Mouse (Mus musculus) erythroid progenitor cell, adult 5-6 weeks (primary cell): Measurements from ENCODE around the gene Rere. TPM values are rescaled to one million over a fixed set of nuclear protein-coding genes. Genes with fewer than 3 reads are reported as not detected.

Source experiments
- ATAC-seq: replicated peaks from 2 replicates; pipeline ENCODE4 v1.8.0; 2016; ENCODE audit warnings: moderate number of reproducible peaks, mild to moderate bottlenecking, moderate TSS enrichment, inconsistent platforms; ENCODE audit not compliant: poor library complexity, low FRiP score, severe bottlenecking
- total RNA-seq, 2 experiments: library from RNA; stranded (forward) in 1 of 2; stranded (reverse) in 1 of 2; fragments of 150-400 nt in 1 of 2; fragments of 186-747, 209-891 nt in 1 of 2; gene quantifications; 2 replicates each; pipeline versions ENCODE4 v1.2.3 to v1.2.4; 2015 to 2017; ENCODE audit warnings: low replicate concordance in 2 of 2

Gene Rere
- total RNA-seq, 2 experiments from 2014 or later = 5.5 to 31.0 TPM

DNA sequence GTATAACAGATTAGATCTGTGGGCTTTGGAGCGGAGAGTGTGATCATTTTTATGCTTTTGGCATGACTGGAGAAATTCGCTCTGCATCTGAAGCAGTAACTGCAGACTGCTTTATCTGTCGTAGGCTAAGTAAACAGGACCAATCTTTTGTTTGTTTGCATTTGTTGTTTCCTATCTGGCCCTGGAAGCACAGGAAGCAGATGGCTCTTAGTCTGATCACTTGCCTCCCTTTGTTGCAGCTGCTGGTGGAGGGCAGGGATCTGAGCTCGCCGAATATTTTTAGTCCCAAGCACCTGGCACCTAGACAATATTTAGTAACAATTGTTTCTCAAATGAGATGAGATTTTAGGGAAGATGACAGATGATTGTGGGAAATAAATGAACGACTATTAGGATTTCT, 123.1 kb downstream of the Rere start:
- ATAC-seq = no peak

DNA sequence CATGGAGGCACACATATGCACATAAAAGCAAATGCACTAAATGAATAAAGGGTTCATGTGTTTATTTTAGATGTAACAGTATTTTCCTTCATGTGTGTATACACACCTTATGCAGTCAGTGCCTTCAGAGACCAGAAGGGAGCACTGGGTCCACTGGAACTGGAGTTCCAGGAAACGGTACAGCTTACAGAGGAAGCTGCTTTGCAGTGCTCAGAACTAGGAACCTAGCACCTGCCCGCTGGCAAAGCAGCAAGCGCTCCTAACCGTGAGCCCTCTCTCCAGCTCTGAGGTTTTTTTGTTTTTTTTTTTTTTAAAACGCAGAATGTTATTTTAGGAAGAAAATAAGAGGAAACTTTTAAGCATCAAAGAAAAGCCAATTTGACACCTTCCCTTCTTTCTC, 124.3 kb downstream of the Rere start:
- no peak for ATAC-seq

DNA sequence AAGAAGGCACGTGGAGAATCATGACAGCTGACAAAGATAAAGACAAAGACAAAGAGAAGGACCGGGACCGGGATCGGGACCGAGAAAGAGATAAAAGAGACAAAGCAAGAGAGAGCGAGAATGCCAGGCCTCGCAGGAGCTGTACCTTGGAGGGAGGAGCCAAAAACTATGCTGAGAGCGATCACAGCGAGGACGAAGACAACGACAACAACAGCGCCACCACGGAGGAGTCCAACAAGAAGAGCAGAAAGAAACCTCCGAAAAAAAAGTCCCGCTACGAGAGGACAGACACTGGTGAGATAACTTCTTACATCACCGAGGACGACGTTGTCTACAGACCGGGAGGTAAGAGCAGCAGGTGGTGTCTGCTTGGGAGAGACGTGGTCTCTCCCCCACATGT, 124.9 kb downstream of the Rere start:
- no peak for ATAC-seq

DNA sequence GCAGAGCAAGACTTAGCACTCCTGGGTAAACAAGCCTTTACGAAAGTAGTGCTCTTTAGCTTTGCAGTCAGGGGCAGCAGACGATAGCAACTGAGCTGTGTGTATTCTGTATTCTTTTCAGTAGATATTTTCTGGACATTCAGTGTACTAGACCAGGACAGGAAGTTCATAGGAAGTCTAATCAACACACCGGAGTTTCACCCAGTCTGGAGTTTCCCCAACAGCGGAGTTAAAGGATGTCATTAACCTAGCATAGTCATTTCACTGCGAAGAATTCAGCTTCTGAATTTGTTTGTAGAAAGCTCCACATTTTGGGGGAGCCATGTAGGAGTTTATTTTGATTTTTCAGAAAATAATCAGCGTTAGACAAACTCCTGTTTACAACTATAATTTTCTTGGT, 125.4 kb downstream of the Rere start:
- ATAC-seq = no peak

DNA sequence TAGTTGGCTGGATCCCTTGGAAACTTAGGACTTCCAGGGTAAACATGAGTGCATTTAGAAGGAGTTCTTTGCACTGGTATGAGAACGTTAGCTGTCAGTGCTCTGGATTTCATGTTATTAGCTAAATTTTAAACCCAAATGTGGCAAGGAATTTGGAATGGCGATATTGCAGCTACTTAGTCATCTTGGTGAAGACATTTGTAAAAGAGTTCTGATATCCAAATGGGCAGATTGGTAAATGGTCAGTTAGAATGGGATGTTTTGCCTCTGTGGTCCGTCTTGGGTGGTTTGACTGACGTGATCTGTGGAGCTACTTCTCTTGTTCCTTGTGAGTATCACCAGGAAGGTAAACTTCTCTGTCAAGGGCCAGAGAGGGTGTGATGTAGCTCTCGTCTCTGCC, 132.8 kb downstream of the Rere start:
- ATAC-seq = no peak

DNA sequence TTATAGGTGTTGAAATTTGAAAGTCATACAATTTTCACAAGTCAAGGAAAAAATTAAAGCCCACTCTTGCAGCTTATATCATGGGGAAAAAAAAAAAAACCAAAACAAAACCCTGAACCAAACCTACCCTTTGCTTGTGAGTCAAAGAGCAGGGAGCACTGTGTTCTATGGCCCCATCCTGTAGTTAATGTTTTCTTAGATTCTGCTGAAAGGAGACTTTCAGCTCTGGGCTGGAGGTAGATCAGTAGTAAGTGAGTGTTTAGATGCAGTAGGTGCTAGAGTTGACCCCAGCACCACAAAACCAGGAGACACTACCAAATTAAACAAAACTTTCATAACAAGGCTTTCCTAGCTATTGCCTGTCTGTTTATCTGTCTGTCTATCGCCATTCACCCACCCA, 133.3 kb downstream of the Rere start:
- no peak for ATAC-seq

DNA sequence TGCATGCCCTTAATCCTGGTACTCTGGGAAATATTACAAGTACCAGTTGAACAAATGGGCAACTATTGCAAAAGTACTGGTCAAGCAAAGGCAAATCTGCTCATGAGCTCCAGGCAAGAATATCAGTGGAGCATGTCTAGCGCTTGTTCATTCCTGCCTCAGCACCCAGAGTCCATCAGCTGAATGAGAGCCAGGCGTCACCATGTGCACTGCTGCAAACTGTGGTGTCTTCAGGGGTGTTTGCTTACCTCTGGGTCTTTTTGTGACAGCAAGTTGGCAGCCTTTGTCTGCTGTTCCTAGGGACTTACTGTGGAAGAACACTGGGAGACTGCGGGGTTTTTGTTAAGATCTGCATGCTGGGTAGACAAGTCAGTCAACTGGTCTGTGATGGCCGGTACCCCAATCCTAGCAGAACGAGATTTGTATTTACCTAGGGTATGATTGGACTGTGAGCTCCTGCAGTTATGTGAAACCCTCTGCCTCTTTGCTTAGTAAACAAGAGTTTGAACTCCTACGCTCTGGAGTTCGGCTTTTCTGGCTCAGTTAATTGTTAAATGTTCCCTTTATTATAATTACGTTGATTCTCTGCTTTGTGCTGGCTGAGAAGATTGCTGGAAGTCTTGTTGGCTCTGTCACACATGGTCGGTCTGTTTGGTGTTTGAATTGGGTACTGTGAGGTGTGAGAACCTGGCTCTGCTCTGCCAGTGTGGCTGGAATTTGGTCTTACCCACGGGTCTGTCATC, 134.0 kb downstream of the Rere start:
- no peak for ATAC-seq

DNA sequence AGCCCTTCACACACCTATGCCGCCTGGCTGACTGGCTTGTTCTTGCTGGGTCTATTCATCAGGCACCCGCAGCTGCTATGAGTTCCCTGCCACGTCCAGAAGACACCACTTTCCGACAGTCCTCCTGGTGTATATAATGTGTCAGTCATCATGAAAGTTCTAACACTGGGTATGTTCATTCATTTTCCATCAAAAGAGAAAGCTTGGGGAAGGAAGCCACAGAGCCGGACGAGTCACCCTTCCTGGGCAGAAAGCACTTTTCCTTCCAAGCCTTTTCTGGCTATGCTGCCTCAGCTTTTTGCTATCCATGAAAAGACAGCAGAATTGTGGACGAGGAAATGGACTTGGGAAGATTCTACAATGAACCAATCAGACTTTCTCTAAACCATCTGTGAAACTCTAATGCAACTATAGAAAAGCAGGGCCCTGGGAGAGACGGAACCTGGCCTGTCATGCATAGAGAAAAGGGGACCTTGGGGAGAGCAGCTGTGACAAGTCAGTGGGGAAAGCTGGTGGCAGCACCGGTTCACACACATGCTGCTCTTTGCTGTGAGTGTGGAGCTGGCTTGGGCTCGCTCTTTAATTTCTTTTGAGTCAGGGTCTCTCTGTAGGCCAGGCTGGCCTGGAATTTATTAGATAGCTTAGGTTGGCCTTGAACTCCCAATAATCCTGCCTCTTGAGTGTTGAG, 139.3 kb downstream of the Rere start:
- ATAC-seq = no peak

DNA sequence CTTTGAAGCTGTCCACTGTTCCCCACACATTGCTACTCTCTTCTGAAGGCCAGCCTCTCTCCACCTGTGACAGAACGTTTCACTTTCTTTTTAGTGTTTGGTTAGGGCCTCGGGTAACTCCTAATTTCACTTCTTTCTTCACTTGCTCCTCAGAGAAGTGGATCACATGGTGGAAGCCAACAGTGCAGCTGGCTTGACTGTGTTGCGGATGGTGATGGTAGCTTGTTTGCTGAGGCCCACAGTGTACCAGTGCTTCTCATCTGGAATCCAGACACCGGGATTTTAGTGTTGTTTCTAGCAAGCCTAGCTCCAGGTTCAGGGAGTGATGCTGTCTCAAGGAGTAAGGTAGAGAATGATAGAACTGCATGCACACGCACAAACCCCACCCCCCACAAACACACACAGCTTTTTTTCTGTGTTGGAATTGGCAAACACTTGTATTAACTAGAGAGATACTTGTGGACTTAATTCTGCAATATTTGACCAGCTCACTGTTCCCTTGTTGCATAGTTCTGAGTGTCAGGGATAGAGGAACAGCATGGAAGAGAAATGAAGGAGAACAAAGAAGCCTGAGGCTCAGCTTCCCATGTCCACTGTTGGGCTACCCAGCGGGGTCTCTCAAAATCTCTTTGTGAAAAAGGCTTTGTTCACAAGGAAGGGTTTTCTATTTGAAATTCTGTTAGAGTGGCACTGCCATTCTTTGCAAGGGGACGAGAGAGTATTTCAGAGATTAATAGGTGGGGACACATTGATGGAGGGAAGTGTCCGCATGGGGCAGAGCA, 144.8 kb downstream of the Rere start:
- no peak for ATAC-seq

DNA sequence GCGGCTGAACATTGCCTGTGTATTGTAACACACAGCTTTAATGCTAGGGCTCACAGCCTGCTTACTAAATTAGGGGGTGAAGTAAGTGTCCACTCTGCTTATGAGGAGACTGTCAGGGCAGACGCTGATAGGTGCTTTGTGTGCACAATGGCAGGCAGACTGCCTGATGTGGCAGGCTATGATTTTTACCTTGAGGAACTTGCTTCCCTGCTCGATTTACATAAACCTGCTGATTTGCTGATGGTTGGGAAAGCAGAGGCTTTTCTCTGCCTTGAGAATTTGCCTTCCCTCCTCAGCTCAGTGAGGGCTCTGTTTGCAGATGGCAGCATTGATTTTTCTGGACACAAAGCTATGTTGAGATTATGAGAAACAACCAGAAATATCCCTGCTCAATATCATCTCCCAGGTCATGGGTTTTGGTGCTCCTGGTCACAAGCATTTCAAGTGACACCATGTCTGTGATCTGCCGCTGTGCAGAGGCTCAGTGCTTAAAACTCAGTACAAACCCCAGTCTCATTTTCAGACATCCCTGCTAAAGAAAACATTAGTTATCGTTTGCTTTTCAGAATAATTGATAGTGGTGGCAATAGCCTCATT, 145.5 kb downstream of the Rere start:
- ATAC-seq = no peak

DNA sequence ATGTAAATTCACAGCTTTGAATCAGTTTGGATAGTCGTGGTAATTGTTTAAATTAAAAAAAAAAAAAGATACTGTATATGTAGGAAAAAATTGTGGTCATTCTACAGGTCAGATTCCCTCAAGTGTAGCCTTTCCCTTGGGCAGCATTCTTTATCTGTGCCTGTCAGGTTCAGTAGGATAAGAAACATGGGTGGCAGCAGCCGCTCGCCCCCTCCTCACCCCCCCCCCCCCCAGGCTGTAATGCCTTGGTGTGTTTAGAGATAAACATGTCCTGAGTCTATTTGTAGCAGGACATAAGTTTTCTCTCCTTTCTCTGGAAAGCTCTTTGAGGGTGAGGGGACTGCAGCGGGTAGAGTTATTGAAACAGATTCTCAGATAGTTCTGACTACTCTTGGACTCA, 147.3 kb downstream of the Rere start:
- ATAC-seq = no peak

DNA sequence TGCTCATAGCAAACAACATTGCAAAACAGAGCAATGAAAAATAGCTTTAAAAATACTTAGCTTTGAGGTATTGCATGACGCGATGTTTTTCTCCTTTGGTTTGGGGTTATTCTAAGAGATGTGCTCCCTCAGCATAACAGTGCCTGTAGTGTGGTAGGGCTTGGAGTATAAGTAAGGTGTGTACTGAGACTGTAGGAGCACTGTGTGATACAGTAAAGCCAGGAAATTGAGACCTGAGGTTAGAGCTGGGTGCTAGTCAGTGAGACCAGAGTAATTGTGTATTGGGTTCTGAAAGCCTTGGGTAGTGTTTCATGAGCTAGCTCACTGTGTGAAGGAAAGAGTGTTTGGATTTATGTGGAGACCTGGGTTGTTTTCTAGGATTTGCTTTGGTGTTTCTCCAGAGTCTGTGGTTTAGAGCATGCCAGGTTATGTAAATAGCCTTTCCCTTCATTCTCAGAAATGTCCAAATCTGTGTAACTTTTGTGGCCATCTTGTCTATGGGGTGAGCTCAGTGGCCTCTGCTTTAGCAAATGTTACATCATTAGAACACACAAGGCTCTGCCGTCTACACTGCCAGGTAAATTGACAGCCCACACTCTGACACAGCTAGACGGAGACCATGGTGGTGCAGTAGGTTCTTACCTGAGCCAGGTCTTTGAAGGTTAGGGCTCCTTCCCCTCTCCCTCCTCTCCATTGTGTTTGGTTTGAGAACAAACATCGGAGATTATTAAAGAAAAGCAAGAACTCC, 152.6 kb downstream of the Rere start:
- ATAC-seq = no peak

DNA sequence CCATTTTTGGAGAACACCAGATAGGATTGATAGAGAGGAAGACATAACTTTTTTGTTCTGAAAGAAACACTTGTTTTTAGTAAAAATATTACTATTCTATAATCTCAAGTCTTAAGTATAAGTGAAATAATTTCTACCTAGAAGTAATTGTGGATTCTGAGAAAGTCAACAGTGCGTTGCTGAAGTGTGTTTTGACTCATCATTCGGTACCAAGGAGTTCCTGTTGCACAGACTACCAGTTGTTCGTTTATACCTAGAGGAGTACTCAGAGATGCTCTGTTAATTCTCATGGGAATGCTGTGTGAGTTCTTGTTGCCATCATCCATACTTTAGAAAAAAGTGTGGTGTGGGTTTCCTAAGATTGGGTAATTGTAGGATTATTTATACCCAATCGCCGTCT, 154.1 kb downstream of the Rere start:
- no peak for ATAC-seq

DNA sequence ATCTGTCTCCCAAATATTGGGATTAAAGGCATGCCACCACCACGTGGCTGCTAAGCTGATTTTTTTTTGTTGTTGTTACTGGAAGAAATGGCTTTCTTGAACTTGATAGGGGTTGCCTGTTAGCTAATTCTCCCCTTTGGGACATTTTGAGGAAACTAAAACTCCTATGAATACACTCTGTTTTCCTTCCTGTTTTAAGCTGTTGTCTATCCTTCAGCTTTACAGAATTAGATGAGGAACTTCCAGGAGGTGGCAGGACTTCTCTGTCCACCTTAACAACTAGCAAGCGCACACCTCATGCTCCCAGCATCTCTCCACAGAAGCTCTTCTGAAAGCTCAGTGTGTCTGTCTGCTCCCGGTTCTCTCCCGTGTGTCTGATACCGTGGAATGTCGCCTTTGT, 157.2 kb downstream of the Rere start:
- no peak for ATAC-seq

DNA sequence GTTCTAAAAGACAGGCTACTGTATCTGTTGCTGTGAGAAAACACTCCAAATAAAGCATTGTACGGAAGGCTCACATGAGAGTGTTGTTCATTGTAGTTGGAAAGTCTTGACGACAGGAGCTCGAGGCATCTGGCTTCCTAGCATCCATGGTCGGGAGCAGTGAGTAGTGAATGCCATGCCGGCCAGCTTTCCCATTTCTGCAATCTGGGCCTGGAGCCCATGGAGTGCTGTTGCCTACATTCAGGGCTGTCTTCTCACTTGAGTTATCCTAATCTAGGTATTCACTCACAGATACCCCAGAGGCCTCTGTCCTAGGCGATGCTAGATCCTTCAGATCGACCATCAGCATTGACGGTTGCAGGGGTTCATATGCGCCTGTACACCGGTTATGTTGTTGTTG, 160.5 kb downstream of the Rere start:
- no peak for ATAC-seq

DNA sequence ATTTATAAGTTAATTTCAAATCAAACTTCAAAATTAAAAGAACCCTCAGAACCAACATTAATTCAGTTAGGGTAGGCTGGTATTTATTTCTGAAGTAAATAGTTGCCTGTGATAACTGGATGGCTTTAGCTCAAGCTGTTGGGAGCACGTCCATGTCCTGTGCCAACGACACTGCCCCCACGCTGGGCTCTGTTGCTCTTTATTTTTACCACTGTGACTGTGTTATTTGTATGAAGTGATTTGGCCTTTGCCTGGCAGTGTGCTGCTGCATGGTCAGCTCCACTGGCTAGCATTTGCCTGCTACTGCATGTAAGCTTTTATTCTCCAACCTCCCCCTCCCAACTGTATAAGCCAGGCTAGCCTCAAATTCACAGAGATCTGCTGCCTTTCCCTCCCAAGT, 162.6 kb downstream of the Rere start:
- no peak for ATAC-seq

DNA sequence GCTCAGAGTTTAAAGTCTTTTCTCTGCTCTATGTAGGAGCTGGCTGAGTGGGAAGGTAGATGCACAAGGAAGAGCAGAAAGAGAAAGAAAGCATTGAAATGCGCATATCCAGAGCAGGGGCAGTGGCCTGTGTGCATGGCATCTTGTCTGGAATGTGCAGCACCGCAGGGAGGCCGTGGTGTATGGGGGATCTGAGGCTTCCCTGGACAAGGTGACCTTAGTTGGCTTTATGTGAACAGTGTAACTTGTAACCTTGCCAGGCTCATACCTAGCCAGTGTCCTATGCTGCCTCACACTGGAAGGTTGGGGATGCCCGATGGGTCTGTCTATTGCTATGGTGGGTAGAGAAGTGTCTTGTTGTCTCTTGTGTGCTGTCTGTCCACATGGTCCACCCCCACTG, 165.2 kb downstream of the Rere start:
- peak; percentile 30; the same call in 1 of the 2 replicates for ATAC-seq

DNA sequence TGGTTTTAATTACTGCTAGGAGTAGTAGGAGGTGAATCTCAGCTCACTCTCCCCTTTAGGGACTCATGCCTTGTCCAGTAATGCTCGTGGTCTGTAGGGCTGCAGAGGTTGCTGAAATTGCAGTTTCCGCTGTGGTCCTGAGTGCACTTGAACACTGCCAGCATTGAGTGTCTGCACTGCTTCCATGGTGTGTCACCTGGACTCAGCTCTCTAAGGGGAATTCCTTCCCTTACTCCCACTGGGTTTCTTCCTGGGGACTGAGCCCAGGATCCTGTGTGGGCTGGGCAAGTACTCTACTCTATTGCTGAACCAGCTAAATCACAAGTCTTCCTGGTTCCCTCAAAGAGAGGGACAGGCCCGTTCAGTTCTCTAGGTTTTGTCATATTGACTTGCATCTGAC, 166.1 kb downstream of the Rere start:
- no peak for ATAC-seq

DNA sequence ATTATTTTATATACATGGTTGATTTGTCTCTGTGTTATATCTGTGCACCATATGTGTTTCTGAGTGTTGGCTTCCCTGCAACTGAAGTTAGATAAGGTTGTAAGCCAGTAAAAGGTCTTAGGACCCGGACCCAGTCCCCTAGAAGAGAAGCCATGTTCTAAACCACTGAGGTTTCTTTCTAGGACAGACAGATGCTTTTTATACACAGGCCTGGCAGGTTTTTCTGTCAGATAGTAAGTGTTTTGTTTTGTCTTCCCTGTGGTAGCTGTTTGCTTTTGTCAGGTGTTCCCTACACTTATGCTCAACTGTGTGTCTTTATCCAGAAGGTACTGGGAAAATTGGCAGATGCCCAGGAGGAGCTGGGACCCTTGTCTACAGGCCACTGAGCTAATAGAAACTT, 167.0 kb downstream of the Rere start:
- ATAC-seq = no peak
